Mouse (Mus musculus) limb, embryonic 12.5 days (tissue): ENCODE measurements around the gene Zfp804a. TPM values are rescaled to one million over a fixed set of nuclear protein-coding genes. Genes with fewer than 3 reads are reported as not detected.

Experiments
- ATAC-seq: fragments of 200-750 bp; cut with Nextera tagmentation; 2 replicates; pipeline ENCODE4 v1.8.0; 2017; ENCODE audit warnings: low read depth, moderate TSS enrichment; ENCODE audit not compliant: insufficient number of reproducible peaks, insufficient read depth, low FRiP score, low TSS enrichment
- H3K27ac ChIP-seq: fragments of 300-500 bp; sonication (generic); 2 replicates; pipeline ENCODE4 v1.5.1; 2016; ENCODE audit warnings: mild to moderate bottlenecking, moderate library complexity
- H3K27me3 ChIP-seq: fragments of 300-500 bp; sonication (generic); 2 replicates; pipeline ENCODE4 v1.6.1; 2016; ENCODE audit warnings: mild to moderate bottlenecking, moderate library complexity
- H3K36me3 ChIP-seq: fragments of 300-500 bp; sonication (generic); 2 replicates; pipeline ENCODE4 v1.6.1; 2016; ENCODE audit warnings: mild to moderate bottlenecking, moderate library complexity
- H3K4me1 ChIP-seq: fragments of 300-500 bp; sonication (generic); replicated peaks from 2 replicates; pipeline ENCODE4 v1.6.1; 2016
- H3K4me2 ChIP-seq: fragments of 300-500 bp; sonication (generic); 2 replicates; pipeline ENCODE4 v1.6.1; 2016; ENCODE audit warnings: mild to moderate bottlenecking, moderate library complexity
- H3K4me3 ChIP-seq: fragments of 300-500 bp; sonication (generic); replicated peaks from 2 replicates; pipeline ENCODE4 v1.5.1; 2016; ENCODE audit warnings: mild to moderate bottlenecking
- H3K9ac ChIP-seq: fragments of 300-500 bp; sonication (generic); replicated peaks from 2 replicates; pipeline ENCODE4 v1.6.1; 2016; ENCODE audit warnings: mild to moderate bottlenecking, moderate library complexity
- H3K9me3 ChIP-seq: fragments of 300-500 bp; sonication (generic); 2 replicates; pipeline ENCODE4 v1.6.1; 2016; ENCODE audit warnings: mild to moderate bottlenecking, moderate library complexity
- WGBS: fragments of 180-500 bp; shearing (Covaris S2); methylation state at CpG from one replicate; pipeline ENCODE4 v1.1.7; 2016; 5-methylcytosine and 5-hydroxymethylcytosine counted together
- polyA plus RNA-seq: library from polyadenylated mRNA; unstranded; fragments of >200 nt; fragmentation: Nextera tagmentation; extraction: Ambion mirVana; gene quantifications from 2 replicates; pipeline ENCODE4 v1.2.1, GENCODE M21; 2016

The Zfp804a gene
- polyA plus RNA-seq, 1 experiment from 2014 or later = 0.36 TPM

DNA sequence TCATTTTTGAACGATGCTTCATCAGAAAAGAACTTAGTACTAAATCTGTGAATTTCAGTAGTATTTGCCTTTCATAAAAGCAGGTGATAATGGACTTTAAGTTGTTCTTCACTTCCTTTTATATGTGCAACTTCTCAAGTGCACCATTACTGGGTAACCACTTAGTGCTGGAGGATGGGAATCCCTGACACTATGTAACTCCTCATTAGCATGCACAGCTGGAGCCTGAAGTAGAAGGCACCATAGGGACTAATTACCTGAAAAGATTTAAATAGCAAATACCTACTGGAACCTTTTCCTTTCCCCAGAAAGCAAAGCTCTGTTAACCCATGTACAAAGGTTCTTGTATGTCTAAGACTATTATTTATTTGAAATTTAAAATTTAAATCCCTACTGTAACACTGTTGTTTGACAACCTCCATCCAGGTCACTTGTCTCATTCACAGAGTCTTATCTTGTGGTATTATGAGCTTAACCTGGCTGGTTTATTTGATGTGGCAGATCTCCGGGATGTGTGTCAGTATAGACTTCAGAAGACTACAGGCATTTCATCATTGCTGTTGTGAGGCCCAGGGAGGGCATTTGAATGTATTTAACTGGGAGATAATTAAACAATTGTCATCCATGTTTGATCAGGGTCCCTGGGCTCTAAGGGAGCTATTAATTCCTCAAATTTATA lies 229.7 kb downstream of the Zfp804a start:
- H3K4me3 ChIP-seq = no peak overlapping the region
- no peak for ATAC-seq

DNA sequence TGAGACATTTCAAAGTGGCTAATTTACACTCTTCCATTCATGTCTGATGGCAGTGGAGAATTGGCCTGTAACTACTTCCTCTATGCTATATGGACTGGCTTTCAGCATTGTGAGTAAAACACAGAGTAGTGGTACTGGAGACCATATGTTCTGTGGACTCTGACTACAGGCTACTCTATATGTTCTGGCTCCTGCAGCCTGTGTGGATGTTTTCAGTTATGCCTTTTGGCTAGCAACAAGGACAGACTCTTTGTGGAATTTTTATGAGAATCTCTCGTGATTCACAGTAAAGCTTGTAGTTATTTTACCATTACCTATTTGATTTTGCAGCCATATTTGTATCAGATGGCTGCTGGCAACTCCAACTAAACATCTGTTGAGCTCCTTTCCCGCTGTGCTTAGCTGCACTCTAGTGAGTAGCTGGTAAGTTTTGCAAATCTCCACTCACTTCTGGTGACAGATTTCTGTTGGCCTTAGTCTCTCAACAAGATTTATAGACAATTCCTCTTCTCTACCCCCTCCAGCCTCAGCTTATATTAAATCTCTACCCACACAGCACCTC lies 242.0 kb downstream of the Zfp804a start:
- ATAC-seq = no peak

More for the DNA sequence above, 229.7 kb downstream of the Zfp804a start:
- Histone ChIP-seq H3K27ac (no peak overlapping the region), H3K4me1 (no peaks in the 10 kb centered on the region), H3K4me2 (no peak overlapping the region), H3K36me3 (no peaks in the 10 kb centered on the region), H3K9ac (no peak overlapping the region), H3K9me3 (no peaks in the 10 kb centered on the region), H3K27me3 (no peaks in the 10 kb centered on the region)
- WGBS = 77% methylated on average over 2 of the region's 2 CpGs

More for the DNA sequence above, 242.0 kb downstream of the Zfp804a start:
- 55% methylated on average over 2 of the region's 2 CpGs for WGBS
- Histone ChIP-seq H3K4me1 (no peaks in the 10 kb centered on the region), H3K27ac (no peak overlapping the region), H3K9me3 (no peaks in the 10 kb centered on the region), H3K27me3 (no peaks in the 10 kb centered on the region), H3K36me3 (no peaks in the 10 kb centered on the region), H3K4me3 (no peak overlapping the region), H3K9ac (no peak overlapping the region), H3K4me2 (no peak overlapping the region)
